Mouse (Mus musculus) spleen, postnatal 36 days (tissue): Measurements from ENCODE around the gene Il17re.

Source experiments
- DNase-seq, 2 experiments: peaks; one replicate each; pipeline ENCODE4 v3.0.0; 2022; ENCODE audit warnings: low spot score in 2 of 2, mixed read lengths in 1 of 2

Gene Il17re

GRCm38 (mm10) chr6:113457952-113458534, at the start of gene Il17re:
TSS of gene Il17re (plus strand) at chr6:113458484.
- no peak for DNase-seq

- DNase-seq: no peak
These were observed 48.3 kb upstream of the Il17re start for GRCm38 (mm10) chr6:113410001-113410400.

- no peak for DNase-seq
These were observed 41.9 kb upstream of the Il17re start for GRCm38 (mm10) chr6:113416416-113416815.

GRCm38 (mm10) chr6:113418441-113419198, 39.7 kb upstream of the Il17re start:
- DNase-seq: no peak

- peak; percentile 97 for DNase-seq
These were observed 39.1 kb upstream of the Il17re start, which contains the start of gene Rpusd3 for GRCm38 (mm10) chr6:113419199-113419587. TSS of gene Rpusd3 (minus strand) at chr6:113419340.

- no peak for DNase-seq
These were observed 35.3 kb upstream of the Il17re start for GRCm38 (mm10) chr6:113423000-113423399.

- DNase-seq: no peak
These were observed 34.1 kb upstream of the Il17re start for GRCm38 (mm10) chr6:113424187-113424586.

- no peak for DNase-seq
These were observed 31.6 kb upstream of the Il17re start for GRCm38 (mm10) chr6:113426696-113427095.

- no peak for DNase-seq
These were observed 30.9 kb upstream of the Il17re start for GRCm38 (mm10) chr6:113427397-113427796.

- no peak for DNase-seq
These were observed 30.3 kb upstream of the Il17re start for GRCm38 (mm10) chr6:113428006-113428405.

- DNase-seq: no peak
These were observed 28.3 kb upstream of the Il17re start for GRCm38 (mm10) chr6:113429965-113430364.

- no peak for DNase-seq
These were observed 27.4 kb upstream of the Il17re start for GRCm38 (mm10) chr6:113430846-113431245.

- DNase-seq: no peak
These were observed 26.5 kb upstream of the Il17re start for GRCm38 (mm10) chr6:113431801-113432200.

GRCm38 (mm10) chr6:113433661-113434060, 24.6 kb upstream of the Il17re start:
- DNase-seq: no peak

- no peak for DNase-seq
These were observed 23.6 kb upstream of the Il17re start for GRCm38 (mm10) chr6:113434691-113435090.

- DNase-seq: no peak
These were observed 22.5 kb upstream of the Il17re start, which contains the start of gene Cidec for GRCm38 (mm10) chr6:113435664-113436205. TSS of gene Cidec (minus strand) at chr6:113435760.

- DNase-seq: no peak
These were observed 21.1 kb upstream of the Il17re start for GRCm38 (mm10) chr6:113437135-113437534.

GRCm38 (mm10) chr6:113438721-113439430, 19.4 kb upstream of the Il17re start:
- DNase-seq: no peak

- no peak for DNase-seq
These were observed 17.6 kb upstream of the Il17re start for GRCm38 (mm10) chr6:113440686-113441085.

GRCm38 (mm10) chr6:113441147-113441680, 17.1 kb upstream of the Il17re start:
- peak; percentile 59 to 68 for DNase-seq

GRCm38 (mm10) chr6:113442087-113442441, 16.2 kb upstream of the Il17re start:
- no peak for DNase-seq

- peak; percentile 87 to 91 for DNase-seq
These were observed 15.7 kb upstream of the Il17re start, which contains the start of gene Jagn1 for GRCm38 (mm10) chr6:113442442-113443090. TSS of gene Jagn1 (plus strand) at chr6:113442569.
